ENCODE assay signal across 8 mouse cellular contexts in genomic region chr14:46821271-46821872, GRCm38 (mm10). TPM values are rescaled to one million over a fixed set of nuclear protein-coding genes. Genes with fewer than 3 reads are reported as not detected.
DNase-seq lines count a peak whose midpoint lies in the region; ATAC-seq and TF ChIP-seq lines count a peak whose summit lies in the region.

No protein-coding gene starts in this region.

- H3K27me3 ChIP-seq in heart, embryonic 12.5 days (replicated peaks), result no peaks in the 10 kb centered on the region
- H3K27me3 ChIP-seq in kidney, postnatal 0 days (ENCODE audit: insufficient read depth, low read length), result no peaks in the 10 kb centered on the region
- no peaks in the 10 kb centered on the region for H3K27me3 ChIP-seq in megakaryocyte, embryonic 14.5 days (replicated peaks)

- H3K9me3 ChIP-seq in heart, embryonic 12.5 days (replicated peaks), result no peaks in the 10 kb centered on the region
- no peaks in the 10 kb centered on the region for H3K9me3 ChIP-seq in kidney, postnatal 0 days (replicated peaks; ENCODE audit: low read length)
- peaks cover 6% of the 10 kb centered on the region for H3K9me3 ChIP-seq in megakaryocyte, embryonic 14.5 days

- no peak for TF ChIP-seq CTCF in kidney, postnatal 0 days (IDR thresholded peaks at IDR 0.05; ENCODE audit: low read depth)

- H3K9ac ChIP-seq in heart, embryonic 12.5 days, result peak overlapping the region; percentile 77
- peak overlapping the region; percentile 91 for H3K9ac ChIP-seq in kidney, postnatal 0 days (ENCODE audit: low read depth, low read length)

- 0 out of 2 replicates have a peak, but pooled peaks have one; percentile 3 for ATAC-seq in heart, embryonic 12.5 days (ENCODE audit: insufficient number of reproducible peaks, low FRiP score)
- ATAC-seq in kidney, postnatal 0 days (replicated peaks; ENCODE audit: low FRiP score, low read depth), result peak; percentile 12; the same call in 1 of the 2 replicates

- H3K27ac ChIP-seq in heart, embryonic 12.5 days (ENCODE audit: poor library complexity, severe bottlenecking), result peak overlapping the region; percentile 81
- peak overlapping the region; percentile 96 for H3K27ac ChIP-seq in kidney, postnatal 0 days

- peak; percentile 6 for DNase-seq in retina, adult 2 months (ENCODE audit: low read depth, low spot score)
- no peak for DNase-seq in retina, postnatal 1 day
- DNase-seq in cerebellum, postnatal 10 days, result peak; percentile 16 to 45
- peak; percentile 73 for DNase-seq in kidney, postnatal 0 days (ENCODE audit: low spot score)
- DNase-seq in left cerebral cortex, adult 9 months (ENCODE audit: low spot score in 2 of 2), result no peak
- DNase-seq in MN1 (ENCODE audit: low spot score), result no peak

- H3K4me3 ChIP-seq in heart, embryonic 12.5 days, result peak overlapping the region; percentile 61
- H3K4me3 ChIP-seq in kidney, postnatal 0 days (replicated peaks; ENCODE audit: low read depth, low read length), result peak overlapping the region; percentile 85
- peak overlapping the region; percentile 96 for H3K4me3 ChIP-seq in megakaryocyte, embryonic 14.5 days (replicated peaks)

- peaks cover 12% of the 10 kb centered on the region for H3K36me3 ChIP-seq in heart, embryonic 12.5 days
- H3K36me3 ChIP-seq in kidney, postnatal 0 days (ENCODE audit: insufficient read depth, low read length), result peaks cover 6% of the 10 kb centered on the region; the same call in 1 of the 2 replicates
- H3K36me3 ChIP-seq in megakaryocyte, embryonic 14.5 days (replicated peaks; ENCODE audit: low read length), result peaks cover 10% of the 10 kb centered on the region

- H3K4me1 ChIP-seq in heart, embryonic 12.5 days (replicated peaks), result peaks cover 21% of the 10 kb centered on the region
- peaks cover 8% of the 10 kb centered on the region for H3K4me1 ChIP-seq in kidney, postnatal 0 days (replicated peaks; ENCODE audit: insufficient read depth, low read length)
- peaks cover 46% of the 10 kb centered on the region for H3K4me1 ChIP-seq in megakaryocyte, embryonic 14.5 days

- under 1% methylated on average over 11 of the region's 11 CpGs for WGBS in heart, embryonic 12.5 days
- 1% methylated on average over 11 of the region's 11 CpGs for WGBS in kidney, postnatal 0 days

- H3K4me2 ChIP-seq in heart, embryonic 12.5 days, result peak overlapping the region; percentile 91
- peak overlapping the region; percentile 56 for H3K4me2 ChIP-seq in kidney, postnatal 0 days (ENCODE audit: low read length)

RNA-seq across cellular contexts. Expression of gene Gmfb, which starts 0.7 kb away (rescaled TPM):
- 68.1 and 73.8 TPM in 2 replicates for polyA plus RNA-seq in heart, embryonic 12.5 days (2016; fragmentation: Nextera tagmentation; extraction: Ambion mirVana)
- 58.3 and 70.3 TPM in 2 replicates for polyA plus RNA-seq in kidney, postnatal 0 days (2015; fragmentation: Nextera tagmentation; extraction: Ambion mirVana)
- polyA plus RNA-seq in megakaryocyte, embryonic 14.5 days (2012; ENCODE audit: insufficient read depth, low replicate concordance), result 0.55 TPM in 1 of 2 replicates, not detected in the other

RNA-seq across cellular contexts. Expression of gene Cgrrf1, which starts 10.6 kb away (rescaled TPM):
- 26.3 and 26.8 TPM in 2 replicates for polyA plus RNA-seq in heart, embryonic 12.5 days (2016; fragmentation: Nextera tagmentation; extraction: Ambion mirVana)
- 41.9 and 44.0 TPM in 2 replicates for polyA plus RNA-seq in kidney, postnatal 0 days (2015; fragmentation: Nextera tagmentation; extraction: Ambion mirVana)
- polyA plus RNA-seq in megakaryocyte, embryonic 14.5 days (2012; ENCODE audit: insufficient read depth, low replicate concordance), result 8.3 and 14.0 TPM in 2 replicates

RNA-seq across cellular contexts. Expression of gene Cnih1, which starts 33.2 kb away (rescaled TPM):
- polyA plus RNA-seq in heart, embryonic 12.5 days (2016; fragmentation: Nextera tagmentation; extraction: Ambion mirVana), result 175 and 179 TPM in 2 replicates
- polyA plus RNA-seq in kidney, postnatal 0 days (2015; fragmentation: Nextera tagmentation; extraction: Ambion mirVana), result 170 and 187 TPM in 2 replicates
- polyA plus RNA-seq in megakaryocyte, embryonic 14.5 days (2012; ENCODE audit: insufficient read depth, low replicate concordance), result 61.4 and 90.6 TPM in 2 replicates

Comparison
In these comparisons a context has a peak if more than half of its experiments do, and no peak if none do; other contexts are left out.
1. DNase-seq: peak in retina, adult 2 months (single experiment), cerebellum, postnatal 10 days (2 of 2) and kidney, postnatal 0 days (single experiment); none in retina, postnatal 1 day (single experiment), left cerebral cortex, adult 9 months (0 of 2) and MN1 (single experiment).
2. RNA of gene Gmfb, which starts 0.7 kb away (polyA plus RNA-seq): 68.1 to 73.8 TPM in heart, embryonic 12.5 days and 58.3 to 70.3 TPM in kidney, postnatal 0 days; 0.55 TPM in megakaryocyte, embryonic 14.5 days; every median in the first group is over 10 times any median in the second.
3. Peak in every context shown above with its lines, with median percentiles within 50 percentile points of each other: H3K4me3 ChIP-seq.